Mouse (Mus musculus): ENCODE results near the gene Rnf223.
"Not testable (repeated sequence)": the region's sequence is repeated elsewhere in the genome, so short reads cannot be mapped to it uniquely, and the experiment has no call there.

Gene Rnf223

DNA sequence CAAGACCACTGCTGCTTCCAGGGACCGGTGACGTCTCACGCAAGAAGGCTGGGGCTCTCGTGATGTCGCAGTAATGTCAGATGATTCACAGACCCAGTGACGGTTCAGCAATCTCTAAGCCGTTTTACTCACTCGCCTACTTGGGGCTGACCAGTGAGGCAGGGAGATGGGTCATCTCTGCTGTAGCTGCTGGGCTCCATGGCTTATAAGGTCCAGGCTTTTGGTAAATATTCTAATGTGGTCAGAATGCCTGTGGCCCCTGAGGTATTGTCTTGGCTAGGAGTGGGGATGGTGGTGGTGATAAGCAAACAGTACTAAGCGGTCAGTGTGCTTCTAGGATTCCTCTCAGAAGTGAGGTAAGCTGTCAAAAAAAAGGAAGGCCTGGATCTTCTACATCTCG is 627 bp downstream of the Rnf223 start:
- no peak for DNase-seq (ENCODE audit: low spot score)

DNA sequence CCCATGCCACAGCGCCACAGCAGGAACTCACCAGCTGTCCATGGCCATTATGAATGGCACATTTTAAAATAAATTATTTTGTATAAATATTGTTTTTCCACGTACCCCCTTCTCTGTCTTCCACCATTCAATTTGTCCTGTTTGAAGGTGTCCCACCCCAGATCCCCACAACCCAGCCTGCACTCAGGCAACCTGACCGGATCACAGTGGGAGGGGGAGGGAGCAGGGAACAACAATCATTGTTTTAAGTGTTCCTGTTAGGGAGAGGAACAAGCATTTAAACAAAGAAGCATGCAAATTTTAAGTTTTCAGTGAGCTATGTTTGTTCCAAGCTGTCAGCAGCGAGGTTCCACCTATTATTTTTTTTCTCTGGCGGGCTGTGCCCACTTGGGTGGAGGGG is 3.0 kb downstream of the Rnf223 start:
- no peak for DNase-seq (ENCODE audit: low spot score)

DNA sequence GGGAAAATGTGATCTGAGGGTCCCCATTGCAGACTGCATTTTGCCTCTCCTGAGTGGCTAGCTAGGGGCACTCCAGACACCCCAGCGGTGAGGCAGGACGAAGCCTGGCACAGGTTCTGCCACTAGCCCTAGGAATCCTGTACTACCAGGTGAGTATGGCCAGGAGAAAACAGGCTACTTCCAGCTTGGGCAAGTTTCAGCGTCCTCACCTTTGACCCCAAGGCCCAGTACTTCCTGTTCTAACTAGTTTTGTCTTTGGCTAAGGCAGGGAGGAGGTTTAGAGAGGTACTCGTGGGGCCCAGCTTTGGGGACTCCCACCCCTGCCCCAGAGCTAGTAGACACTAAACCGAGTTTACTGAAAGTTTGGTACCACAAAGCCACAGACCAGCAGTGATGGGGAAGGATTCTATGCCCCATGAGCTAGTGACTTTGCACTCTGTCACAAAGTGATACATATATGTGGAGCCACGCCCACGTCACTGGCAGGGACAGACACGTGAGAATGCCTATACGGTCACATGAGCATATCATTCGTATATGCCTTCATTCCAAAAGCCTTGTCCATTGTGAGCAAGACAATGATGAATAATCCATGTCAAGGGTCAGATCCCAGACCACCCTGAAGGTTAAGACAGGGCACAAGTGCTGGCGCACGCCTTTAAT is 3.8 kb downstream of the Rnf223 start:
- peak; percentile 48 for DNase-seq (ENCODE audit: low spot score)

GRCm38 (mm10) chr4:156135112-156135511 is 4.8 kb downstream of the Rnf223 start:
- DNase-seq (ENCODE audit: low spot score) = no peak

GRCm38 (mm10) chr4:156135801-156136200 is 5.5 kb downstream of the Rnf223 start:
- no peak for DNase-seq (ENCODE audit: low spot score)

GRCm38 (mm10) chr4:156136285-156137100 is 6.2 kb downstream of the Rnf223 start:
- DNase-seq (ENCODE audit: low spot score) = peak; percentile 20

DNA sequence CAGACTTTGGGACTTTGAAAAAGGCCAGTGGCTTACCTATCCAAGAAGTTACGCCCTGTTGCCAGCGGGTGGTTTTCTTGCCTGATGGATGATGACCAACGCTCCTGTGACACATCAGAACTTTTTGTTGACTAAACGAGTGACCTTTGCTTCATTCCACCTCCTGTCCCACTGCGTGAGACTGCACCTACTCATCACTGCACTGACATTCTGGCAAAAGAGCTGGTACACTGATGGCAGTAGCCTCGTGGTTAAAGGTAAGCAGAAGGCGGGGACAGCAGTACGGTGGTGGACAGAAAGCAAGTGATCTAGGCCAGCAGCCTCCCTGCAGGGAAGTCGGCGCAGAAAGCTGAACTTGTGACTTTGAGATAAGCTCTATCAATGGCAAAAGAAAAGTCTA is 20.6 kb downstream of the Rnf223 start:
- not testable (repeated sequence) for DNase-seq (ENCODE audit: low spot score)

DNA sequence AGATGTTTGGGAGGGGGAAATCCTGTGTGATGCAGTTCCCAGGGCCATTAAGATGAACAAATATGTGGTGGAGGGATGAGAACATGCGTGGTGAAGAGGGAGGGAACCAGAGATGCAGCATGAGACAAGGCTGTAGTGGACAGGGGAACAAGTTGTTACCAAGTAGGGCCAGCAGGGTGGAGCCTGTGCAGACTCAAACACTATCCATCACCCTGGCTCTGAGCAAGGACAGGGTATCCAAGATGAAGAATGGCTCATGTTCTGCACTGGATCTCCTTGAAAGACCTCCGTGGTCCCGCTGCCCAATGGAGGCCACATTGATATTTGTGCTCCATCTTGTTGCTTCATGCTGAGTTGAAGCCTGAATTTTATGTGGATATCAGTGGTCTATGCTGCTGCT is 24.5 kb downstream of the Rnf223 start:
- no peak for DNase-seq (ENCODE audit: low spot score)

GRCm38 (mm10) chr4:156166477-156166876 is 36.2 kb downstream of the Rnf223 start:
- no peak for DNase-seq (ENCODE audit: low spot score)

DNA sequence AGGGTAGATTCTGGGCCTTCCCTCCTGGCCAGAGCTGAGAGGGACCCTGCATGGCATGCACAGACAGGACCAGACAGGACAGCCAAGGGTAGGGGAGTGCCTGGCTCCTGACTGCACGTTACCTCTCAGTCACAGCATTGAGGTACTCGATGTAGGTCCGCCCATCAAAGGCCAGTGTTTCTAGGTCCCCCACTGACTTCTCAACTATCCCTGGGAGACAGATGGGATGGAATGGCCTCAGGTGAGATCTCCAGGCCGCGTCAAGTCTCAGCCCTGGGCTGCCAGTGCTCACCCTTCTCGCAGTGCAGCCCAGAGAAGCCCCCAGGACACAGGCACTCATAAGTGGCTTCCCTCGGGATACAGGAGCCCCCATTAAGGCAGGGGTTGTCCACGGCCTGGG is 38.3 kb downstream of the Rnf223 start:
- DNase-seq (ENCODE audit: low spot score) = no peak

DNA sequence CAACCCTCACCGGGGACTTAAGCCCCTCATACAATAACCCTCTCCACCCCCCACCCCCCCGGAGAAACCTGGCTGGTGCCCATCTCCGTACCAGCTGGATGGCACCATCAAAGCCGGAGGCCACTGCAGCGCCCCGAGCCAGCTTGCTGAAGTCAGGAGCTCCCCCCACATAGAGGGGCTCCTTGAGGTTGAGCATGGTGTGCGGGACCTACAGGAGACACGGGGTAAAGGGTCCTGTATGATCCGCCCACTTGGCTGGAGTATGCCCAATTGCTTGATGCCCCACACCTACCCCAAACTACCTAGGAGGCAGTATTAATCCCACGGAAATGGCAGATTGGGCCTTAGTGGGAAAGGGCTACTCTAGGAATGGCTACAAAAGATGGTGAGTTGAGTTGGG is 38.8 kb downstream of the Rnf223 start:
- no peak for DNase-seq (ENCODE audit: low spot score)

GRCm38 (mm10) chr4:156171828-156172227 is 41.5 kb downstream of the Rnf223 start:
- DNase-seq (ENCODE audit: low spot score) = no peak

DNA sequence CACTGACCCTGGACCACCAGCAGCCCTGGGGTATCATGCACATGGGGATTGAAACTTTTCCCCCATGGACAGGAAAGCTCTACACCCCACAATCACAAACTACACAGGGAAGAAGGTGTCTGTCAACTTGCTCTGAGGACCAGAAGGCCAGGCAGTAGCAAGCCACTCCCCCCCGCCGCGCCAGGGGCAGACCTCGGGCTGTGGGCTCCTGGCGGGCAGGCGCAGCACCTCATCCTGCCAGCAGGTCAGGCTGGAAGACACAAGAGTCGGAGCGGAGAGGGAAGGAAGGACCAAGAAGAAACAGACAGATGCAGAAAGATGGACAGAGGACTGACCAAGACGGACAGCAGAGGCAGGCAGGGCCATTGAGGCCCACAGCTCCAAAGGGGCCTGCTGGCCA is 47.3 kb downstream of the Rnf223 start:
- DNase-seq (ENCODE audit: low spot score) = no peak

All from urinary bladder, postnatal 14 days (tissue).